In genomic region chr12:84767510-84767909, GRCm38 (mm10) we compare ENCODE assay signal across 20 mouse cellular contexts. TPM values are rescaled to one million over a fixed set of nuclear protein-coding genes. Genes with fewer than 3 reads are reported as not detected.
A peak's percentile ranks its signal among the peaks of the same experiment; 100 is the strongest.
DNase-seq lines count a peak whose midpoint lies in the region; ATAC-seq and TF ChIP-seq lines count a peak whose summit lies in the region.
"Had no signal": no experiment of that assay in that cellular context is flagged by ENCODE, and none has a peak within 500 bp of the region (broad histone marks: within the 10 kb centered on the region; RNA-seq: fewer than 3 reads in every experiment).

No protein-coding gene starts in this region.

- no peak for DNase-seq in heart, embryonic 10.5 days (ENCODE audit: low spot score)
- no peak for DNase-seq in heart, postnatal 14 days
- DNase-seq in lung, postnatal 0 days (ENCODE audit: low spot score): peak; percentile 75
- DNase-seq in lung, adult 2 months: no peak
- DNase-seq: adrenal gland, adult 2 months; cerebellum, adult 8-10 months; heart, adult 11 months; kidney, adult 8-10 months; lung, embryonic 14.5 days; right cerebral cortex, postnatal 4 days; thymus, adult 18-20 months had no signal

- no peak overlapping the region for H3K9ac ChIP-seq in lung, postnatal 0 days (replicated peaks; ENCODE audit: low read depth)
- no peak overlapping the region for H3K9ac ChIP-seq in midbrain, embryonic 13.5 days (replicated peaks)
- H3K9ac ChIP-seq: embryonic facial prominence, embryonic 15.5 days; hindbrain, embryonic 14.5 days; limb, embryonic 12.5 days; lung, embryonic 14.5 days had no signal

- H3K9me3 ChIP-seq in heart, embryonic 10.5 days: no peaks in the 10 kb centered on the region
- no peaks in the 10 kb centered on the region for H3K9me3 ChIP-seq in lung, postnatal 0 days (ENCODE audit: low read length)
- H3K9me3 ChIP-seq in midbrain, embryonic 13.5 days: no peaks in the 10 kb centered on the region
- H3K9me3 ChIP-seq: embryonic facial prominence, embryonic 15.5 days; limb, embryonic 12.5 days had no signal

- peak overlapping the region; percentile 11 for H3K4me2 ChIP-seq in lung, postnatal 0 days (replicated peaks; ENCODE audit: low read depth, low read length)
- H3K4me2 ChIP-seq in midbrain, embryonic 13.5 days (replicated peaks): no peak overlapping the region
- H3K4me2 ChIP-seq: embryonic facial prominence, embryonic 15.5 days; hindbrain, embryonic 14.5 days; limb, embryonic 12.5 days; lung, embryonic 14.5 days had no signal

- no peak; the same call in 1 of the 2 replicates for TF ChIP-seq EP300 in lung, postnatal 0 days (IDR thresholded peaks at IDR 0.05)

- H3K36me3 ChIP-seq in heart, embryonic 10.5 days: peaks cover 37% of the 10 kb centered on the region
- peaks cover 14% of the 10 kb centered on the region; the same call in 1 of the 2 replicates for H3K36me3 ChIP-seq in lung, postnatal 0 days (ENCODE audit: insufficient read depth, low read length)
- peaks cover 37% of the 10 kb centered on the region for H3K36me3 ChIP-seq in midbrain, embryonic 13.5 days

- 85% methylated on average over 6 of the region's 6 CpGs for whole genome bisulfite sequencing in heart, embryonic 10.5 days
- 50% methylated on average over 6 of the region's 6 CpGs for WGBS in lung, postnatal 0 days
- 52% methylated on average over 6 of the region's 6 CpGs for WGBS in lung, adult 2 months
- WGBS in midbrain, embryonic 13.5 days: 93% methylated on average over 6 of the region's 6 CpGs

- TF ChIP-seq POLR2A in lung, adult 2 months (IDR thresholded peaks at IDR 0.05; ENCODE audit: borderline replicate concordance, extremely low read depth, low read depth, low read length): no peak

- no peaks in the 10 kb centered on the region for H3K27me3 ChIP-seq in heart, embryonic 10.5 days (ENCODE audit: insufficient read depth, poor library complexity, severe bottlenecking)
- no peaks in the 10 kb centered on the region for H3K27me3 ChIP-seq in lung, postnatal 0 days (replicated peaks; ENCODE audit: insufficient read depth, low read length)
- no peaks in the 10 kb centered on the region for H3K27me3 ChIP-seq in midbrain, embryonic 13.5 days
- H3K27me3 ChIP-seq: embryonic facial prominence, embryonic 15.5 days; limb, embryonic 12.5 days had no signal

- H3K4me3 ChIP-seq in heart, embryonic 10.5 days: no peak overlapping the region
- H3K4me3 ChIP-seq in lung, postnatal 0 days (ENCODE audit: low read depth, low read length): no peak overlapping the region
- no peak overlapping the region for H3K4me3 ChIP-seq in lung, adult 2 months (replicated peaks; ENCODE audit: extremely low read depth, low read depth, low read length)
- no peak overlapping the region for H3K4me3 ChIP-seq in midbrain, embryonic 13.5 days (replicated peaks)
- H3K4me3 ChIP-seq: embryonic facial prominence, embryonic 15.5 days; left cerebral cortex, adult 2 months; limb, embryonic 12.5 days had no signal

- peak; percentile 19 for ATAC-seq in lung, postnatal 0 days
- ATAC-seq in hematopoietic stem cell, adult 5-6 weeks (replicated peaks in 1 of 2; ENCODE audit: insufficient read depth in 1 of 2, low FRiP score in 2 of 2, low TSS enrichment in 1 of 2, low read depth in 1 of 2, poor library complexity in 2 of 2, severe bottlenecking in 2 of 2): peak; percentile 29 to 69; a peak in 3 of 4 replicates
- ATAC-seq in CD4-positive, CD25-positive, alpha-beta regulatory T cell, adult 4 months: no peak
- no peak for ATAC-seq in activated CD4-positive, CD25-positive, alpha-beta regulatory T cell, adult 4 months
- ATAC-seq in midbrain, embryonic 13.5 days: no peak
- ATAC-seq: forebrain, embryonic 14.5 days had no signal

- peaks cover 15% of the 10 kb centered on the region for H3K4me1 ChIP-seq in heart, embryonic 10.5 days
- H3K4me1 ChIP-seq in lung, postnatal 0 days (ENCODE audit: insufficient read depth, low read depth, low read length): peaks cover 11% of the 10 kb centered on the region; the same call in 1 of the 2 replicates
- H3K4me1 ChIP-seq in lung, adult 2 months (ENCODE audit: control insufficient read depth, insufficient read depth, low read length): peaks cover 10% of the 10 kb centered on the region; the same call in 1 of the 2 replicates
- H3K4me1 ChIP-seq in midbrain, embryonic 13.5 days (replicated peaks): peaks cover 41% of the 10 kb centered on the region

- TF ChIP-seq CTCF in lung, postnatal 0 days (IDR thresholded peaks at IDR 0.05): no peak
- TF ChIP-seq CTCF in lung, adult 2 months (IDR thresholded peaks at IDR 0.05; ENCODE audit: insufficient read depth, low read length): no peak

- intact Hi-C loops in heart, postnatal 14 days (cut with DNase I): no loop called here

- H3K27ac ChIP-seq in heart, embryonic 10.5 days: 0 out of 2 replicates have a peak overlapping the region, but pooled peaks have one; percentile 12
- peak overlapping the region; percentile 54 for H3K27ac ChIP-seq in lung, postnatal 0 days (ENCODE audit: low read length)
- H3K27ac ChIP-seq in midbrain, embryonic 13.5 days: no peak overlapping the region
- H3K27ac ChIP-seq: embryonic facial prominence, embryonic 15.5 days; hindbrain, embryonic 14.5 days; left cerebral cortex, adult 2 months; limb, embryonic 12.5 days had no signal

RNA-seq across cellular contexts. Expression of gene Npc2, which starts 5.4 kb away (rescaled TPM):
- polyA plus RNA-seq in heart, embryonic 10.5 days (2016; fragmentation: Nextera tagmentation; extraction: Ambion mirVana): 55.5 and 58.4 TPM in 2 replicates
- 10 to 100 TPM; 30.8 to 32.7 TPM for total RNA-seq in heart, postnatal 14 days (2021)
- 523 and 558 TPM in 2 replicates for polyA plus RNA-seq in lung, postnatal 0 days (2015; fragmentation: Nextera tagmentation; extraction: Ambion mirVana)
- 572 and 1,005 TPM in 2 replicates for polyA plus RNA-seq in lung, adult 2 months (2012; rRNA removed)
- total RNA-seq in hematopoietic stem cell, adult 5-6 weeks (2017): 42.3 and 51.3 TPM in 2 replicates
- 100 to 1,000 TPM; 184 to 230 TPM for polyA plus RNA-seq in CD4-positive, CD25-positive, alpha-beta regulatory T cell, adult 4 months (2017; shearing (Covaris generic))
- polyA plus RNA-seq in activated CD4-positive, CD25-positive, alpha-beta regulatory T cell, adult 4 months (2017; shearing (Covaris generic)): 100 to 1,000 TPM; 151 to 166 TPM
- 78.8 and 87.8 TPM in 2 replicates for polyA plus RNA-seq in midbrain, embryonic 13.5 days (2015; fragmentation: Nextera tagmentation; extraction: Ambion mirVana)

RNA-seq across cellular contexts. Expression of gene Isca2, which starts 5.5 kb away (rescaled TPM):
- 142 and 145 TPM in 2 replicates for polyA plus RNA-seq in heart, embryonic 10.5 days (2016; fragmentation: Nextera tagmentation; extraction: Ambion mirVana)
- total RNA-seq in heart, postnatal 14 days (2021): 10 to 100 TPM; 71.2 to 73.3 TPM
- polyA plus RNA-seq in lung, postnatal 0 days (2015; fragmentation: Nextera tagmentation; extraction: Ambion mirVana): 103 and 105 TPM in 2 replicates
- 28.0 and 34.2 TPM in 2 replicates for polyA plus RNA-seq in lung, adult 2 months (2012; rRNA removed)
- 53.8 and 55.1 TPM in 2 replicates for total RNA-seq in hematopoietic stem cell, adult 5-6 weeks (2017)
- 100 to 1,000 TPM; 107 to 156 TPM for polyA plus RNA-seq in CD4-positive, CD25-positive, alpha-beta regulatory T cell, adult 4 months (2017; shearing (Covaris generic))
- 100 to 1,000 TPM in 1 of 2 experiments, 10 to 100 TPM in 1; 96.4 to 138 TPM for polyA plus RNA-seq in activated CD4-positive, CD25-positive, alpha-beta regulatory T cell, adult 4 months (2017; shearing (Covaris generic))
- polyA plus RNA-seq in midbrain, embryonic 13.5 days (2015; fragmentation: Nextera tagmentation; extraction: Ambion mirVana): 160 and 167 TPM in 2 replicates

Comparison
In these comparisons a context has a peak if more than half of its experiments do, and no peak if none do; other contexts are left out.
1. ATAC-seq: peak in lung, postnatal 0 days (single experiment) and hematopoietic stem cell, adult 5-6 weeks (2 of 2); none in CD4-positive, CD25-positive, alpha-beta regulatory T cell, adult 4 months (single experiment), activated CD4-positive, CD25-positive, alpha-beta regulatory T cell, adult 4 months (single experiment) and midbrain, embryonic 13.5 days (single experiment).